Mouse (Mus musculus) kidney, embryonic 14.5 days (tissue): ENCODE measurements at regions not wholly inside any gene's neighbourhood (a gene's known extent, or its start where the extent isn't known, plus 50 kb on each side); places are given as distances from the start of the nearest gene placed in this dataset.

Experiments used
- ATAC-seq: fragments of 200-750 bp; cut with Nextera tagmentation; 2 replicates; pipeline ENCODE4 v1.8.0; 2017; ENCODE audit warnings: moderate number of reproducible peaks, mild to moderate bottlenecking, moderate TSS enrichment, moderate library complexity; ENCODE audit not compliant: low FRiP score, low TSS enrichment
- H3K27ac ChIP-seq: fragments of 300-500 bp; sonication (generic); 2 replicates; pipeline ENCODE4 v1.5.1; 2014; ENCODE audit warnings: low read depth, mild to moderate bottlenecking, low read length, moderate library complexity, mixed read lengths
- H3K27me3 ChIP-seq: fragments of 300-500 bp; sonication (generic); 2 replicates; pipeline ENCODE4 v1.6.1; 2014; ENCODE audit warnings: mild to moderate bottlenecking, low read length; ENCODE audit not compliant: control insufficient read depth, insufficient read depth
- H3K36me3 ChIP-seq: fragments of 300-500 bp; sonication (generic); 2 replicates; pipeline ENCODE4 v1.6.1; 2014; ENCODE audit warnings: low read length, mixed read lengths; ENCODE audit not compliant: control insufficient read depth, insufficient read depth
- H3K4me1 ChIP-seq: fragments of 300-500 bp; sonication (generic); 2 replicates; pipeline ENCODE4 v1.6.1; 2014; ENCODE audit warnings: low read length, mixed read lengths; ENCODE audit not compliant: control insufficient read depth, insufficient read depth
- H3K4me2 ChIP-seq: fragments of 300-500 bp; sonication (generic); replicated peaks from 2 replicates; pipeline ENCODE4 v1.6.1; 2014; ENCODE audit warnings: low read depth, mild to moderate bottlenecking, low read length
- H3K4me3 ChIP-seq: fragments of 300-500 bp; sonication (generic); 2 replicates; pipeline ENCODE4 v1.5.1; 2014; ENCODE audit warnings: mild to moderate bottlenecking, low read length
- H3K9ac ChIP-seq: fragments of 300-500 bp; sonication (generic); 2 replicates; pipeline ENCODE4 v1.6.1; 2014; ENCODE audit warnings: low read depth, mild to moderate bottlenecking, low read length, moderate library complexity
- H3K9me3 ChIP-seq: fragments of 300-500 bp; sonication (generic); 2 replicates; pipeline ENCODE4 v1.6.1; 2016; ENCODE audit warnings: low read length; ENCODE audit not compliant: control insufficient read depth
- WGBS: fragments of 180-500 bp; shearing (Covaris S2); extraction: QIAGEN DNeasy Blood & Tissue Kit; methylation state at CpG from one replicate; pipeline ENCODE4 v1.1.7; 2014; 5-methylcytosine and 5-hydroxymethylcytosine counted together

DNA sequence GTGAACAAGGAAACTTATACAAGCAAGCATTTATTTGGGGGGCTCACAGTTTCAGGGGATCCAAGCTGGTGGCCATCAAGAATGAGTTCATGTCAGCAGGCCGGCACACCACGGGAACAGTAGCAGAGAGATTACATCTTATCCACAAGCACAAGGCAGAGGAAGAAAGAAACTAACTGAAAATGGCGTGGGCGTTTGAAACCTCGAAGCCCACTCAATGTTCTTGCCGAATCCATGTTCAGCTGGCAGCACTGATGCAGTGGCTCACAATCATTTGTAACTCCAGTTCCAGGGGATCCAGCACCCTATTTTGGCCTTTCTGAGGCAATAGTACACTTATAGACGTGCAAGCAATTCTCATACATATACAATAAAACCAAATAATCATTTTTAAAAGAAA, 404.7 kb downstream of the Cdh26 start:
- Histone ChIP-seq H3K9ac (no peak overlapping the region), H3K27ac (no peak overlapping the region), H3K4me2 (no peak overlapping the region), H3K27me3 (no peaks in the 10 kb centered on the region), H3K36me3 (no peaks in the 10 kb centered on the region), H3K4me3 (no peak overlapping the region), H3K9me3 (no peaks in the 10 kb centered on the region), H3K4me1 (0 out of 2 replicates have a peak, but pooled peaks cover 9% of the 10 kb centered on the region)
- 75% methylated on average over 7 of the region's 7 CpGs for WGBS
- no peak for ATAC-seq

GRCm38 (mm10) chr2:178838571-178838970, 408.2 kb downstream of the Cdh26 start:
- H3K4me2 ChIP-seq: no peak overlapping the region

GRCm38 (mm10) chr2:178840975-178841374, 410.6 kb downstream of the Cdh26 start:
- H3K9ac ChIP-seq: no peak overlapping the region
- H3K4me1 ChIP-seq: peaks cover 11% of the 10 kb centered on the region; the same call in 1 of the 2 replicates
- ATAC-seq: no peak
- no peaks in the 10 kb centered on the region for H3K9me3 ChIP-seq
- WGBS: 39% methylated on average over 2 of the region's 2 CpGs
- H3K27me3 ChIP-seq: no peaks in the 10 kb centered on the region
- H3K4me3 ChIP-seq: no peak overlapping the region
- no peaks in the 10 kb centered on the region for H3K36me3 ChIP-seq
- no peak overlapping the region for H3K27ac ChIP-seq
- H3K4me2 ChIP-seq: no peak overlapping the region

More at GRCm38 (mm10) chr2:178838571-178838970, 408.2 kb downstream of the Cdh26 start:
- Histone ChIP-seq H3K9me3 (no peaks in the 10 kb centered on the region), H3K9ac (no peak overlapping the region), H3K27ac (no peak overlapping the region), H3K4me1 (peaks cover 11% of the 10 kb centered on the region; the same call in 1 of the 2 replicates), H3K27me3 (no peaks in the 10 kb centered on the region), H3K4me3 (no peak overlapping the region), H3K36me3 (no peaks in the 10 kb centered on the region)
- peak; percentile 67 for ATAC-seq
- WGBS: 11% methylated on average over 6 of the region's 6 CpGs

DNA sequence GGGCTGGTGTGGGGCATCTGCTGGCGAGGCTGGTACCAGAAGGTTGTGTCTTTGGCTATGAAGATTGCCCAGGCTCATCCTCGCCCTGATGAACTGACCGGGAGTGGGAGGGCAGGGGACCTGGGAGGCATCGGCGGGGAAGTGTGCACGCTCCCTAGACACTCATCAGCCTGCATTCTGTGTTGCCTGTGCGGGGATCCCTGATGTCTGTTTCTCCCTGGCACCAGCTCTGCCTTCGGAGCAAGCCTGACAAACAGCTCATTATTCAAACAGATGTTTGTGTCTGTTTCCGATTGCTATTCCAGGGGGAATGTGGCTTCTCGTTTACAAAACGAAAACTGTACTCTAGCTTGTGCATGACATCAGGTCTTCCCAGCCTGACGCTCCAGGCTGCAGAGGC, 412.3 kb downstream of the Cdh26 start:
- H3K27ac ChIP-seq: no peak overlapping the region
- H3K4me3 ChIP-seq: no peak overlapping the region
- no peaks in the 10 kb centered on the region for H3K27me3 ChIP-seq
- peaks cover 11% of the 10 kb centered on the region; the same call in 1 of the 2 replicates for H3K4me1 ChIP-seq
- no peaks in the 10 kb centered on the region for H3K9me3 ChIP-seq
- no peak for ATAC-seq
- no peak overlapping the region for H3K4me2 ChIP-seq
- no peaks in the 10 kb centered on the region for H3K36me3 ChIP-seq
- H3K9ac ChIP-seq: no peak overlapping the region
- 79% methylated on average over 12 of the region's 12 CpGs for WGBS

GRCm38 (mm10) chr2:178843458-178843857, 413.1 kb downstream of the Cdh26 start:
- H3K27ac ChIP-seq: no peak overlapping the region
- H3K4me3 ChIP-seq: no peak overlapping the region
- H3K36me3 ChIP-seq: no peaks in the 10 kb centered on the region
- H3K9me3 ChIP-seq: no peaks in the 10 kb centered on the region
- H3K4me2 ChIP-seq: no peak overlapping the region
- peaks cover 7% of the 10 kb centered on the region; the same call in 1 of the 2 replicates for H3K4me1 ChIP-seq
- H3K9ac ChIP-seq: no peak overlapping the region
- no peaks in the 10 kb centered on the region for H3K27me3 ChIP-seq
- ATAC-seq: no peak
- 89% methylated on average over 3 of the region's 3 CpGs for WGBS

GRCm38 (mm10) chr2:178844561-178844960, 414.2 kb downstream of the Cdh26 start:
- no peak overlapping the region for H3K27ac ChIP-seq
- no peak overlapping the region for H3K4me2 ChIP-seq
- H3K36me3 ChIP-seq: no peaks in the 10 kb centered on the region
- no peak for ATAC-seq
- H3K9ac ChIP-seq: no peak overlapping the region
- H3K9me3 ChIP-seq: no peaks in the 10 kb centered on the region
- WGBS: 83% methylated on average over 4 of the region's 4 CpGs
- peaks cover 2% of the 10 kb centered on the region; the same call in 1 of the 2 replicates for H3K4me1 ChIP-seq
- H3K4me3 ChIP-seq: no peak overlapping the region
- H3K27me3 ChIP-seq: no peaks in the 10 kb centered on the region

DNA sequence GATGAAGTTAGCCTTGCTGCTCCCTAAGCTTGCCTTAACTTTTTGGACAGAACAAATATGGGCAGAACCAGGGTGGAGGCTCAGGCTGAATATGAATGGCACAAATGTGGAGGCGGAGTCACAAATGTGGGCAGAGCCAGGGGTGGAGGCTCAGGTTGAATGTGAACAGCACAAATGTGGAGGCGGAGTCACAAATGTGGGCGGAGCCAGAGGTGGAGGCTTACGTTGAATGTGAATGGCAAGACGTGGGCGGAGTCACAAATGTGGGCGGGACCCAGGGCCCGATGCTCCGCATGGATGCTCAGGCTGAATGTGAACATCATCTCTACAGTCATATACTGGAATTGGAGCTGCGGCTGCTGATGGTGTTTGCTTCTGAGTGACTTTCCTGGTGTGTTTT, 420.0 kb downstream of the Cdh26 start:
- Histone ChIP-seq H3K27ac (no peak overlapping the region), H3K36me3 (no peaks in the 10 kb centered on the region), H3K4me3 (no peak overlapping the region), H3K4me2 (no peak overlapping the region), H3K9ac (no peak overlapping the region), H3K9me3 (no peaks in the 10 kb centered on the region), H3K27me3 (no peaks in the 10 kb centered on the region), H3K4me1 (no peaks in the 10 kb centered on the region)
- no peak for ATAC-seq
- WGBS: 88% methylated on average over 10 of the region's 10 CpGs

- Histone ChIP-seq H3K27me3 (no peaks in the 10 kb centered on the region), H3K4me3 (no peak overlapping the region), H3K9me3 (no peaks in the 10 kb centered on the region), H3K27ac (no peak overlapping the region), H3K4me2 (no peak overlapping the region), H3K9ac (no peak overlapping the region), H3K4me1 (no peaks in the 10 kb centered on the region), H3K36me3 (no peaks in the 10 kb centered on the region)
- WGBS: 88% methylated on average over 11 of the region's 11 CpGs
- ATAC-seq: no peak
These were observed 420.4 kb downstream of the Cdh26 start for GRCm38 (mm10) chr2:178850769-178851168.

DNA sequence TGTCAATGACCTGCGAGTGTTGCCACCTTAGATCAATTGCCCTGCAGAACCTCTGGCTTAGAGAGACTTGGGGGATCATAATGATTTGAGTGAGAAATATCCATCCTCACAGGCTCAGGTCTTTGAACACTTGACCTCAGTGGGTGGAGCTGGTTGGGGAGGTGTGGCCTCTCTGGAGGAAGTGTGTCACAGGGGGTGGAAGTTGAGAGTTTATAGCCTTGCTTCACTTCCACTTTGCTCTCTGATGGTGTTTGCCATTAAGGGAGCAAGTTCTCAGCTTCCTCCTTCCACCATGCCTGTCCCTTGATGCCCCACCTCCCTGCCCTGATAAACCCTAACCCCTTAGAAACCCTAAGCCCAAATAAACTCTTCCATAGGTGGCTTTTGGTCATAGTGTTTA, 423.7 kb downstream of the Cdh26 start:
- Histone ChIP-seq H3K4me3 (no peak overlapping the region), H3K4me2 (no peak overlapping the region), H3K4me1 (no peaks in the 10 kb centered on the region), H3K9ac (no peak overlapping the region), H3K9me3 (no peaks in the 10 kb centered on the region), H3K27ac (no peak overlapping the region), H3K36me3 (no peaks in the 10 kb centered on the region), H3K27me3 (no peaks in the 10 kb centered on the region)
- 95% methylated on average over 1 of the region's 1 CpGs for WGBS
- no peak for ATAC-seq
